Mouse (Mus musculus): ENCODE measurements around the gene Esr1. TPM values are rescaled to one million over a fixed set of nuclear protein-coding genes. Genes with fewer than 3 reads are reported as not detected.

Gene Esr1
- polyA plus RNA-seq, 1 experiment from 2014 or later: 0.12 TPM

Other genes starting within 250 kb of the Esr1 start
- 20.2 and 23.1 TPM in 2 replicates for gene Zbtb2, start 223.5 kb upstream of the Esr1 start, polyA plus RNA-seq (2014; fragmentation: Nextera tagmentation; extraction: Ambion mirVana)
- 49.0 and 51.9 TPM in 2 replicates for gene Rmnd1, start 179.2 kb upstream of the Esr1 start, polyA plus RNA-seq (2014; fragmentation: Nextera tagmentation; extraction: Ambion mirVana)
- 27.6 and 27.7 TPM in 2 replicates for gene Armt1, start 179.1 kb upstream of the Esr1 start, polyA plus RNA-seq (2014; fragmentation: Nextera tagmentation; extraction: Ambion mirVana)
- gene Ccdc170, start 129.1 kb upstream of the Esr1 start, polyA plus RNA-seq (2014; fragmentation: Nextera tagmentation; extraction: Ambion mirVana): 0.40 and 0.50 TPM in 2 replicates